Mouse (Mus musculus) ES-CJ7 (cell line): ENCODE measurements around the gene Plac9b.
"Not testable (repeated sequence)": the region's sequence is repeated elsewhere in the genome, so short reads cannot be mapped to it uniquely, and the experiment has no call there.

Experiments used
- DNase-seq: peaks from one replicate; pipeline ENCODE4 v3.0.0; 2011; ENCODE audit warnings: low read depth, low spot score

The Plac9b gene

GRCm38 (mm10) chr14:26182380-26182779 lies at the start of gene Plac9b:
Gene Plac9b (minus strand): TSS chr14:26182480.
- not testable (repeated sequence) for DNase-seq

- not testable (repeated sequence) for DNase-seq
These were observed 34.1 kb upstream of the Plac9b start for GRCm38 (mm10) chr14:26216233-26217000.

- not testable (repeated sequence) for DNase-seq
These were observed 24.6 kb upstream of the Plac9b start, which contains the start of gene Tmem254b for GRCm38 (mm10) chr14:26206926-26207247. Gene Tmem254b (minus strand): TSS chr14:26207041.

- DNase-seq = not testable (repeated sequence)
These were observed 24.1 kb upstream of the Plac9b start for GRCm38 (mm10) chr14:26206197-26206925.

- not testable (repeated sequence) for DNase-seq
These were observed 15.6 kb upstream of the Plac9b start for GRCm38 (mm10) chr14:26197851-26198250.

GRCm38 (mm10) chr14:26188361-26188760 lies 6.1 kb upstream of the Plac9b start:
- DNase-seq = not testable (repeated sequence)

GRCm38 (mm10) chr14:26186638-26187037 lies 4.4 kb upstream of the Plac9b start:
- DNase-seq = not testable (repeated sequence)

GRCm38 (mm10) chr14:26181660-26182059 lies 620 bp downstream of the Plac9b start:
- not testable (repeated sequence) for DNase-seq

- DNase-seq = not testable (repeated sequence)
These were observed 7.3 kb downstream of the Plac9b start for GRCm38 (mm10) chr14:26175028-26175427.

GRCm38 (mm10) chr14:26173955-26174354 lies 8.3 kb downstream of the Plac9b start:
- not testable (repeated sequence) for DNase-seq

GRCm38 (mm10) chr14:26165266-26165665 lies 17.0 kb downstream of the Plac9b start:
- not testable (repeated sequence) for DNase-seq

- DNase-seq = not testable (repeated sequence)
These were observed 19.9 kb downstream of the Plac9b start for GRCm38 (mm10) chr14:26162423-26162822.

- DNase-seq = not testable (repeated sequence)
These were observed 21.1 kb downstream of the Plac9b start for GRCm38 (mm10) chr14:26161156-26161555.

GRCm38 (mm10) chr14:26156032-26156431 lies 26.2 kb downstream of the Plac9b start:
- DNase-seq = not testable (repeated sequence)

- DNase-seq = not testable (repeated sequence)
These were observed 35.2 kb downstream of the Plac9b start for GRCm38 (mm10) chr14:26147095-26147494.

GRCm38 (mm10) chr14:26119095-26119494 lies 63.2 kb downstream of the Plac9b start:
- DNase-seq = not testable (repeated sequence)

GRCm38 (mm10) chr14:26118550-26119000 lies 63.7 kb downstream of the Plac9b start:
- DNase-seq = not testable (repeated sequence)

GRCm38 (mm10) chr14:26118150-26118549 lies 64.1 kb downstream of the Plac9b start, which contains the start of gene Duxbl2:
Gene Duxbl2 (plus strand): TSS chr14:26118349.
- not testable (repeated sequence) for DNase-seq
